Mouse (Mus musculus): ENCODE measurements around the gene Sox5. TPM values are rescaled to one million over a fixed set of nuclear protein-coding genes. Genes with fewer than 3 reads are reported as not detected.

Gene Sox5
- polyA plus RNA-seq, 1 experiment from 2014 or later = 4.2 TPM

DNA sequence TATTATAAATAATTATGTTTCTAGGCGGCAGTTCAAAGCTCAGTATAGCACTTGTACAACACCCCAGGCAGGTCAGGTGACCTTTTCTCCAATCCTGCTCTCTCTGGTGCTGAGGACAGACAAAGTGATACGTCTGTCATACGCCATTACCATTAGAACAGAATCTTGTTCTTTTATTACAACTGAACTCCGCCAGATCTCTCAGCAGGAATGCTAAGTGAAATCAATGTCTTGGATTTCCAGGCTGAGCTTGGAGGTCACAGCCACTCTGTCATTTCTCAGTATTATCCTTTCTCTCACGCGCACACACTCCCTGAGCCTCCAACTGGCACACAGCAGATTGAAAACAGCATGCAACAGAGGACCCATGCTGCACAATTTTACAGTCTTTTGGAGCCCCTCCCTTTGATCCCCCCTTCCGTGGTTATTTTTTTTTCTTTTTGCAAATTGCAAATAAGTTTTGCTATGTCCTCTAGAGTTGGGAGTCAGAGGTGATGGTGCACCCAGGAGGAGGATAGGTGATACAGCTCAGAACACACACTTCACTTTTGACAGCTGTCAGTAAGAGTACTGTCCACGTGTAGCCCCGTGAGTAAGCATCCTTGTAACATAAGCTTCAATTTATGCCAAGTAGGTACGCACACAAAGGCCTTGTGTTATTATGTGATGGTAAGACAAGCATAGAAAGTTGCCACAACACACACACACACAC lies 877.6 kb downstream of the Sox5 start:
- H3K9me3 ChIP-seq (replicated peaks) = no peaks in the 10 kb centered on the region

DNA sequence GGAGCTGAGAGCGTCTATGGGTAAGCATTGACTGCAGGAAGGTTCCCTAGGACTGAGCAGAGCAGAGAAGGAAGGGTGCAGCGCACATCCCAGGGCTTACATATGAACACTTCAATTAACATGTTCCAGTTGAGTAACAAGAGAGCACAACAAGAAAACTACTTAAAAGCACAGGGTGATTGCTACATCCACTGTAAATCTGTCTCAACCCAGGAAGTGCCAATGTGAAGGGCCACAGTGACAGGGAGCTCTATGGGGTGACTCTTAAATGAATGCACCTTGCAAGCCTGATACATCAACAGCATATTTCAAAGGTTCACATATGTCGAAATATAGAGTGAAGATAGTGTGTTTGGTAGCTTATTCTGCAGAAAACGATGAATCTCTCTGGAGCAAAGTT lies 880.9 kb downstream of the Sox5 start:
- no peak overlapping the region for H3K27ac ChIP-seq (replicated peaks)
- H3K36me3 ChIP-seq (replicated peaks) = no peaks in the 10 kb centered on the region
- H3K4me3 ChIP-seq (replicated peaks) = no peak overlapping the region
- H3K9me3 ChIP-seq (replicated peaks) = no peaks in the 10 kb centered on the region
- H3K4me1 ChIP-seq (replicated peaks) = no peaks in the 10 kb centered on the region
- H3K4me2 ChIP-seq = no peak overlapping the region
- H3K27me3 ChIP-seq = no peaks in the 10 kb centered on the region
- H3K9ac ChIP-seq = no peak overlapping the region
- ATAC-seq (ENCODE audit: insufficient read depth) = no peak
- 66% methylated on average over 4 of the region's 4 CpGs for WGBS (ENCODE audit: insufficient replicate concordance)

More for the DNA sequence above, 877.6 kb downstream of the Sox5 start:
- H3K4me3 ChIP-seq (replicated peaks) = no peak overlapping the region
- WGBS (ENCODE audit: insufficient replicate concordance) = 71% methylated on average over 10 of the region's 10 CpGs
- H3K27me3 ChIP-seq = no peaks in the 10 kb centered on the region
- no peaks in the 10 kb centered on the region for H3K4me1 ChIP-seq (replicated peaks)
- no peak overlapping the region for H3K9ac ChIP-seq
- no peak for ATAC-seq (ENCODE audit: insufficient read depth)
- H3K4me2 ChIP-seq = no peak overlapping the region
- H3K27ac ChIP-seq (replicated peaks) = no peak overlapping the region
- H3K36me3 ChIP-seq (replicated peaks) = no peaks in the 10 kb centered on the region

DNA sequence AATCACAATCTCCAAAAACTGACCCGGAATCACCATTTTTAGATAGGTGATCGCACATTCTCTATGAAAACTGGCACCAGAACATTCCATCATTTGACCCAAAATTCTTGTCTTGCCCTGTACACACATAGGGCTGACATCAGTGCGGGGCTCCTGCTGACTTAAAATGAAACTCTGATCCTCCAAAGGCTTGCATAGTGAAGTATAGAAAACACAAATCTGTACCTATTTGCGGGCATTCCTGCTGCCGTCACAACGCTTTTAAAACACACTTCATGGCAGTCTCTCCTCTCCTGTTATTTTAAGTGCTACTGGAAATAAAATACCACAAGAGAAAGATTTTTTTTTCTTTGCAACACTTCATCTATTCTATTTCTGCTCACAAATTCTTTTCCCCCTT lies 886.7 kb downstream of the Sox5 start:
- Histone ChIP-seq H3K4me1 (replicated peaks) (no peaks in the 10 kb centered on the region), H3K36me3 (replicated peaks) (no peaks in the 10 kb centered on the region), H3K4me3 (replicated peaks) (no peak overlapping the region), H3K4me2 (no peak overlapping the region), H3K27me3 (no peaks in the 10 kb centered on the region), H3K27ac (replicated peaks) (no peak overlapping the region), H3K9ac (no peak overlapping the region), H3K9me3 (replicated peaks) (no peaks in the 10 kb centered on the region)
- no peak for ATAC-seq (ENCODE audit: insufficient read depth)
- 78% methylated on average over 6 of the region's 6 CpGs for WGBS (ENCODE audit: insufficient replicate concordance)

DNA sequence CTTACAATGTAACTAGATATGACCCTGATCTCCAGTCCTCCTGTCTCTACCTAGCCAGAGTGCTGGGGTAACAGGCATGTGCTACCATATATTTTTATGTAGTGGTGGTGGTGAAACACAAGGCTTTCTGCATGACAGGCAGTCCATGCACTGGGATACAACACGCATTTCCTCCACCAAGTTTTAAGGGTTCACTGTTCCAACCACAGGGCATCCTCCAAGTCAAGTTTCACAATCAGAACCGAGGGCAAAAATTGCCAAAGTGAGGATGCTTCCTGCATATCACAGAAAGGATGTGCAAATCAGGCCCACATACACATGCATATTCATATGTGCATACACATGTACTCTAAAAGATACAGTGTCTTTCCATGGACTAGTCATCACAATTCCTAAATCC lies 888.9 kb downstream of the Sox5 start:
- 50% methylated on average over 2 of the region's 2 CpGs for WGBS (ENCODE audit: insufficient replicate concordance)
- Histone ChIP-seq H3K4me1 (replicated peaks) (no peaks in the 10 kb centered on the region), H3K4me2 (no peak overlapping the region), H3K4me3 (replicated peaks) (no peak overlapping the region), H3K9me3 (replicated peaks) (no peaks in the 10 kb centered on the region), H3K9ac (no peak overlapping the region), H3K27ac (replicated peaks) (no peak overlapping the region), H3K36me3 (replicated peaks) (no peaks in the 10 kb centered on the region), H3K27me3 (no peaks in the 10 kb centered on the region)
- ATAC-seq (ENCODE audit: insufficient read depth) = no peak

DNA sequence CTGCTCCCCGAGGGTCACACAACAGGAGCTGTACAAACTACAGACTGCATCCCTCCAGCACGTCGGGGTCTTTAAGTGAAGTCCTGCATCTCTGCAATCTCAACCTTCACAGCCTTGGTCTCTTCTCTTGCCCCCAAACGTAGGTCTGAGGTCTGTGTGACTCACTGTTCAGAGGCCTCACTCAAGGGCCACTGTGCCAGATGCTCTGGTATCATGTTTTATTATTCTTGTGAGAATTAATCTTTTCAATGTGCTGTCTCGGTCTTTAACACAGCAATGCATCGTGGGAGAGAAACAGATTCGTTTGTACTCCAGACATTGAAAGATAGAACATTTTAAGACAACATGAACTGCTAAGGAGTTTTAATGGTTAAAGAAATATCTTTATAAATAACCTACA lies 893.2 kb downstream of the Sox5 start:
- H3K36me3 ChIP-seq (replicated peaks) = no peaks in the 10 kb centered on the region
- H3K4me2 ChIP-seq = no peak overlapping the region
- H3K27ac ChIP-seq (replicated peaks) = no peak overlapping the region
- H3K27me3 ChIP-seq = no peaks in the 10 kb centered on the region
- H3K4me3 ChIP-seq (replicated peaks) = no peak overlapping the region
- WGBS (ENCODE audit: insufficient replicate concordance) = 61% methylated on average over 7 of the region's 7 CpGs
- no peaks in the 10 kb centered on the region for H3K4me1 ChIP-seq (replicated peaks)
- ATAC-seq (ENCODE audit: insufficient read depth) = no peak
- H3K9ac ChIP-seq = no peak overlapping the region
- H3K9me3 ChIP-seq (replicated peaks) = no peaks in the 10 kb centered on the region

DNA sequence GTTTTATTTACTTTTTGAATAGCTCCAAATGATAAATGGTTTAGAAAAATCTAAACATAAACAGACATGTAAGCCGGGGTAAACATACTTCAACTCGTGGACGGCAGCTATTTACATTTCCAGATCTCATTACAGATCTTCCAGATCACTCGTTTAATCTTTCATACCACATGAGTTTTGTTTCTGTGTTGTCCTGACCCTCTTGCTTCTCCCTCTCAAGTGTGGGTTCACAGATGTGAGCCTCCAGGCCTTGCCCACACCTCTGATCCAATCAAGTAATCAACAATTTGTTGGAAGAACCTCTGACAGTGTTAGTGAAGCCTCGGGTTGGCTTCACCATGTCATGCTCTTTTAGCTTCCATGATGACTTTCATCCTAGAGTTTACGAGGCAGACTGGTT lies 903.3 kb downstream of the Sox5 start:
- no peaks in the 10 kb centered on the region for H3K4me1 ChIP-seq (replicated peaks)
- H3K9ac ChIP-seq = no peak overlapping the region
- H3K36me3 ChIP-seq (replicated peaks) = no peaks in the 10 kb centered on the region
- no peak overlapping the region for H3K27ac ChIP-seq (replicated peaks)
- 68% methylated on average over 6 of the region's 6 CpGs for WGBS (ENCODE audit: insufficient replicate concordance)
- no peak overlapping the region for H3K4me2 ChIP-seq
- H3K9me3 ChIP-seq (replicated peaks) = no peaks in the 10 kb centered on the region
- no peaks in the 10 kb centered on the region for H3K27me3 ChIP-seq
- no peak overlapping the region for H3K4me3 ChIP-seq (replicated peaks)
- ATAC-seq (ENCODE audit: insufficient read depth) = no peak

DNA sequence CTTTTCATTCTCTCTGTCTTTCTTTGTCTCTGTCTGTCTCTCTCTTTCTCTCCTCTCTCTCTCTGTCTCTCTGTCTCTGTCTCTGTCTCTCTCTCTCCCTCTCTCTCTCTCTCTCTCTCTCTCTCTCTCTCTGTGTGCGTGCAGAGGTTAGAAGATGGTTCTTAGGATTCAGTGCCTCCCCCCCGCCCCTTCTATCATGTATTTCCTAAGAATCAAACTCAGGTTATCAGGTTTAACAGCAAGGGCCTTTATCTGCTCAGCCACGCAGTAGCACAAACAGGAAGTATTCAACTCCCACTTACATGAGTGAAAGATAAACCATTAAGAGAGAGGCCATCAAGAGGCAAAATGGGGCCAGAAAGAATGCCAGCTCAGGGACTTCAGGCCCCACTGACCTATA lies 913.0 kb downstream of the Sox5 start:
- Histone ChIP-seq H3K9me3 (replicated peaks) (no peaks in the 10 kb centered on the region), H3K27me3 (no peaks in the 10 kb centered on the region), H3K4me1 (replicated peaks) (peaks cover 14% of the 10 kb centered on the region), H3K4me2 (peak overlapping the region; percentile 15; the same call in 1 of the 2 replicates), H3K27ac (replicated peaks) (no peak overlapping the region; the same call in 1 of the 2 replicates), H3K4me3 (replicated peaks) (no peak overlapping the region), H3K36me3 (replicated peaks) (no peaks in the 10 kb centered on the region), H3K9ac (no peak overlapping the region)
- 22% methylated on average over 3 of the region's 3 CpGs for WGBS (ENCODE audit: insufficient replicate concordance)
- ATAC-seq (ENCODE audit: insufficient read depth) = peak; percentile 85

DNA sequence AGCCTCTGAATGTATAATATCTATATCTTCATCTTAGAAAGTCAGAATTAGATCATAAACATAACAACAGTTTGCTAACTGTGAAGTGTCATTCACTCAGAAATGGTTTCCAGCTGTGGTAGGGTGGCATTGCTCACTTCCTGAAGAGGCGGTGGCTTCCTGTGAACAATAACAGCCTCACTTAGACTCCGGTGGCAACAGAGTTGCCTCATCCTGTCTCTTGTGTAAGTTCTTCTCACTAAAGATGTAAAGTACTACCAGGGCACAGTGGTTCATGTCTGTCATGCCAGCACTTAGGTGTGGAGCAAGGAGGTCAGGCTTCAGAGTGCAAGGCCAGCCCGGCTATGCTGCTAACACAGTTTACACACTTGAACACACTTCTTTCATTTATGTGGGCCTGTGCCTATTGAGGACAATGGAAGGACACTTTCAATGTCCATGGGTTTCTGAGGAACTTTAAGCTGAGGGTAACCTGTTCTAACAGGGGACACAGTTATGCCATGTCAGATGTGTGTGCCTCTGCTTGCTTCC lies 913.6 kb downstream of the Sox5 start:
- peak; percentile 16; the same call in 1 of the 2 replicates for ATAC-seq (ENCODE audit: insufficient read depth)
- H3K27ac ChIP-seq (replicated peaks) = peak overlapping the region; percentile 39
- H3K9ac ChIP-seq = no peak overlapping the region
- no peak overlapping the region for H3K4me3 ChIP-seq (replicated peaks)
- no peaks in the 10 kb centered on the region for H3K27me3 ChIP-seq
- no peaks in the 10 kb centered on the region for H3K9me3 ChIP-seq (replicated peaks)
- no peaks in the 10 kb centered on the region for H3K36me3 ChIP-seq (replicated peaks)
- H3K4me1 ChIP-seq (replicated peaks) = peaks cover 14% of the 10 kb centered on the region
- H3K4me2 ChIP-seq = no peak overlapping the region
- WGBS (ENCODE audit: insufficient replicate concordance) = 37% methylated on average over 3 of the region's 3 CpGs

DNA sequence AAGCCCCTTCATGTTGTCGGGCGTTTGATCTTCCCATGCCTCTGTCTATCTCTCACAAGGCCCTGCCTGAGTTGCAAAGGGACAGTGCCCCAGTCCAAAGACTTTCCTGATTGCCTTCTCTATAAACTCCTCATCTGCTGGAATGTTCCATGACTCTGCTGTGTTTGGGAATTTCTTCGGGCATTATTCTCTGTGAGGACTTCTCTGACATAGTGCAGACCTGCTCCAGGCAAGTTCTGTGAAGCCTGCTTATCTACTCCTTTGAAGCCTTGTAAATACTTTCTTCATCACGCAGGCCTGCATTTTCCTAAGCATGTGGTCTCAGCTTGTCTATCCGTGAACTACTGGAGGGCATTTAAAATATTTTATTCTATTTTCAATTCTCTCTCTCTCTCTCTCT lies 914.7 kb downstream of the Sox5 start:
- Histone ChIP-seq H3K4me3 (replicated peaks) (no peak overlapping the region), H3K9ac (no peak overlapping the region), H3K27ac (replicated peaks) (no peak overlapping the region), H3K9me3 (replicated peaks) (no peaks in the 10 kb centered on the region), H3K4me1 (replicated peaks) (peaks cover 14% of the 10 kb centered on the region), H3K36me3 (replicated peaks) (no peaks in the 10 kb centered on the region), H3K4me2 (no peak overlapping the region), H3K27me3 (no peaks in the 10 kb centered on the region)
- 44% methylated on average over 5 of the region's 5 CpGs for WGBS (ENCODE audit: insufficient replicate concordance)
- ATAC-seq (ENCODE audit: insufficient read depth) = no peak

DNA sequence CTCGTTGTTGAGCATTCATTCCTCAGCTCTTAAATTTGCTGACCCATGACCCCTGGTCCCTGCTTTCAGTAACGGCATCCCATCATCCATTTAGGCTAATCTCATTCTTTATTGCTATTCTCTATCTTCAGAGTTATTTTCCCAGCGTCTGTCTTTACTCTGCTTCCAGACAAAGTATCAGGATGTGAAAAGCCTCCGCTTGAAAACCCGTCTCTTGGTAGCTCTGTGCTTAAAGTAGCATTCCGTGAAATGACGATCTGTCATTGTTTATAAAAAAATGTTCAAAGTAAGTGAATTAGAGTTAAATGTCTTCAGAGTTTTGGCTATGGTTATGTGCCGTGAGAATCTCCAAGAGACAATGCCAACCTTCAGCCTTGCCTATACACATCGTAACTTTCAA lies 915.2 kb downstream of the Sox5 start:
- H3K4me1 ChIP-seq (replicated peaks) = peaks cover 14% of the 10 kb centered on the region
- H3K27ac ChIP-seq (replicated peaks) = no peak overlapping the region
- H3K27me3 ChIP-seq = no peaks in the 10 kb centered on the region
- no peak overlapping the region for H3K4me2 ChIP-seq
- ATAC-seq (ENCODE audit: insufficient read depth) = no peak
- WGBS (ENCODE audit: insufficient replicate concordance) = 77% methylated on average over 9 of the region's 9 CpGs
- no peaks in the 10 kb centered on the region for H3K36me3 ChIP-seq (replicated peaks)
- no peak overlapping the region for H3K4me3 ChIP-seq (replicated peaks)
- no peaks in the 10 kb centered on the region for H3K9me3 ChIP-seq (replicated peaks)
- H3K9ac ChIP-seq = no peak overlapping the region

DNA sequence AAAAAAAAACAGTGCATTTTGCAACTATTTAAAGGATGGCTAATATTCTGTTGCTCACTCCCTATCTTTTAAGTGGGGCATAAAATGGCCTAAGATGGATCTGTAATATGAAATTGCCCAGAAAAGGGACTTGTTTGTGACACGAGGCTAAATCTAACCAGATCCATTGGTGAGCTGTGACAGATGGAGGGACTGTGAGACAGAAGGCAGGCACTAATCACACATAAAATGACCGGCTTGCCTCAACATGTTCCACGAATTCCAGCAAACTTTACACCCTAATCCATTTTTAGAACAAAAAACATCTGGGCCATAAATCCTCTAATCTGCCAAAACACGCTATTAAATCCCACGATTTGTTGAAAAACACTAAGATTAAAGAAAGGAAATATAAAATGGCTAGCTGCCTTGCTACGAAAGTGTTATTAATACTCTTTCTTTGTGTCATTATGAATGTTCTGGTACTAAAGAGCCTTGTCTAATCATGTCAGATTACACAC lies 919.1 kb downstream of the Sox5 start:
- WGBS (ENCODE audit: insufficient replicate concordance) = 58% methylated on average over 6 of the region's 6 CpGs
- ATAC-seq (ENCODE audit: insufficient read depth) = no peak

DNA sequence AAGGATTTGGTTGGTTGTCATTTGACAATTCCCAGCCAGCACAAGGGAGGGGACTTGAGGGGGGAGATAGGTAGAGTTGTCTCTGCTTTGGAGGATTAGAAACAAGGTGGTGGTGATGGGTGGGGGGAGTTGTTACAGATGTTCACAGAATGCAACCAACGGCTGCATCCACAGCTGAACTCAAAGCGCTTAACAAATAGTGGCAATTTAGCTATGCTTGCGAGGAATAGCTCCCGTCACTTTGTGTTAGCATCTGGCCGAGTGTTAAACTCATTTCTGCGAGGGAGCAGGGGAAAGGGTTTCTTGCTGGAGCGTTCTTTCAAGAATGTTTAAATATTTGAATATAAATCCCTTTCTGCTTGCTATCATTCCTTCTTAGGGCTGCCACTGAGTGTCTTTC lies 921.7 kb downstream of the Sox5 start:
- H3K4me3 ChIP-seq (replicated peaks) = no peak overlapping the region
- no peak overlapping the region for H3K27ac ChIP-seq (replicated peaks)
- no peaks in the 10 kb centered on the region for H3K9me3 ChIP-seq (replicated peaks)
- WGBS (ENCODE audit: insufficient replicate concordance) = 72% methylated on average over 7 of the region's 7 CpGs
- no peaks in the 10 kb centered on the region for H3K4me1 ChIP-seq (replicated peaks)
- H3K9ac ChIP-seq = no peak overlapping the region
- H3K27me3 ChIP-seq = no peaks in the 10 kb centered on the region
- no peaks in the 10 kb centered on the region for H3K36me3 ChIP-seq (replicated peaks)
- no peak for ATAC-seq (ENCODE audit: insufficient read depth)
- no peak overlapping the region for H3K4me2 ChIP-seq

More for the DNA sequence above, 919.1 kb downstream of the Sox5 start:
- Histone ChIP-seq H3K4me1 (replicated peaks) (no peaks in the 10 kb centered on the region), H3K27me3 (no peaks in the 10 kb centered on the region), H3K4me3 (replicated peaks) (no peak overlapping the region), H3K27ac (replicated peaks) (no peak overlapping the region), H3K9ac (no peak overlapping the region), H3K4me2 (no peak overlapping the region), H3K9me3 (replicated peaks) (no peaks in the 10 kb centered on the region), H3K36me3 (replicated peaks) (no peaks in the 10 kb centered on the region)

Measured in liver, embryonic 15.5 days (tissue).